Mouse (Mus musculus) MEL (cell line): ENCODE measurements around the gene Chchd4. TPM values are rescaled to one million over a fixed set of nuclear protein-coding genes. Genes with fewer than 3 reads are reported as not detected.

Experiments used
- DNase-seq: peaks from one replicate; pipeline ENCODE4 v3.0.0; 2011; ENCODE audit warnings: low read depth, low spot score
- H3K27ac ChIP-seq: 2 replicates; pipeline ENCODE4 v1.5.1; 2012; ENCODE audit warnings: low read depth, mild to moderate bottlenecking, control low read depth, low read length, moderate library complexity; ENCODE audit not compliant: control insufficient read depth
- H3K27me3 ChIP-seq, 2 experiments: fragments of 150-350 bp in 1 of 2; sonication (generic) in 1 of 2; 2 replicates each; pipeline ENCODE4 v1.6.1; 2012; ENCODE audit warnings: low read length in 2 of 2, mild to moderate bottlenecking in 2 of 2, improper control_type of control experiment in 1 of 2, moderate library complexity in 1 of 2; ENCODE audit not compliant: insufficient read depth in 2 of 2, control insufficient read depth in 1 of 2
- H3K36me3 ChIP-seq, 2 experiments: 2 replicates each; pipeline ENCODE4 v1.6.1; 2012 to 2014; ENCODE audit warnings: low read length in 2 of 2, improper control_type of control experiment in 1 of 2, inconsistent platforms in 1 of 2, mild to moderate bottlenecking in 1 of 2; ENCODE audit not compliant: insufficient read depth in 2 of 2, control insufficient read depth in 1 of 2
- H3K4me1 ChIP-seq, 2 experiments: fragments of 150-350 bp in 1 of 2; sonication (generic) in 1 of 2; 2 replicates each; pipeline ENCODE4 v1.6.1; 2012; ENCODE audit warnings: low read length in 2 of 2, improper control_type of control experiment in 1 of 2, mild to moderate bottlenecking in 1 of 2; ENCODE audit not compliant: insufficient read depth in 2 of 2, control insufficient read depth in 1 of 2
- H3K4me3 ChIP-seq, 2 experiments: fragments of 150-350 bp in 1 of 2; sonication (generic) in 1 of 2; 2 replicates each; pipeline ENCODE4 v1.5.1; 2012; ENCODE audit warnings: low read depth in 2 of 2, low read length in 2 of 2, mild to moderate bottlenecking in 2 of 2, moderate library complexity in 2 of 2, control low read depth in 1 of 2, improper control_type of control experiment in 1 of 2; ENCODE audit not compliant: control insufficient read depth in 1 of 2, insufficient read depth in 1 of 2
- H3K79me2 ChIP-seq: 2 replicates; pipeline ENCODE4 v1.6.1; 2012; ENCODE audit warnings: mild to moderate bottlenecking, low read length, moderate library complexity; ENCODE audit not compliant: control insufficient read depth, poor library complexity, insufficient read depth
- H3K9ac ChIP-seq: 2 replicates; pipeline ENCODE4 v1.6.1; 2012; ENCODE audit warnings: low read depth, mild to moderate bottlenecking, control low read depth, low read length, moderate library complexity; ENCODE audit not compliant: control insufficient read depth, poor library complexity, severe bottlenecking
- H3K9me3 ChIP-seq: fragments of 150-350 bp; sonication (generic); replicated peaks from 2 replicates; pipeline ENCODE4 v1.6.1; 2012; ENCODE audit warnings: mild to moderate bottlenecking, low read length, improper control_type of control experiment, moderate library complexity; ENCODE audit not compliant: insufficient read depth
- BHLHE40 ChIP-seq: IDR thresholded peaks from 2 replicates; pipeline ENCODE4 v1.6.1; 2012; ENCODE audit warnings: low read depth, mild to moderate bottlenecking, inconsistent platforms, low read length, improper control_type of control experiment, borderline replicate concordance
- CHD1 ChIP-seq: IDR thresholded peaks from 2 replicates; pipeline ENCODE4 v1.6.1; 2012; ENCODE audit warnings: low read depth, mild to moderate bottlenecking, inconsistent platforms, low read length, improper control_type of control experiment
- CHD2 ChIP-seq: IDR thresholded peaks from 2 replicates; pipeline ENCODE4 v1.6.1; 2011; ENCODE audit warnings: low read length, improper control_type of control experiment
- ELF1 ChIP-seq: IDR thresholded peaks from 2 replicates; pipeline ENCODE4 v1.6.1; 2014; ENCODE audit warnings: low read depth, mild to moderate bottlenecking, inconsistent platforms, low read length, improper control_type of control experiment, moderate library complexity
- EP300 ChIP-seq, 2 experiments: IDR thresholded peaks; 2 replicates each; pipeline ENCODE4 v1.6.1; 2011; ENCODE audit warnings: improper control_type of control experiment in 2 of 2, low read length in 2 of 2, low read depth in 1 of 2, mild to moderate bottlenecking in 1 of 2
- ETS1 ChIP-seq: IDR thresholded peaks from 2 replicates; pipeline ENCODE4 v1.6.1; 2012; ENCODE audit warnings: low read depth, mild to moderate bottlenecking, inconsistent platforms, low read length, improper control_type of control experiment, moderate library complexity
- GATA1 ChIP-seq: IDR thresholded peaks from 2 replicates; pipeline ENCODE4 v1.6.1; 2011; ENCODE audit warnings: low read depth, low read length, improper control_type of control experiment
- HCFC1 ChIP-seq: IDR thresholded peaks from 2 replicates; pipeline ENCODE4 v1.6.1; 2012; ENCODE audit warnings: low read depth, mild to moderate bottlenecking, inconsistent platforms, low read length, improper control_type of control experiment, moderate library complexity
- JUND ChIP-seq: IDR thresholded peaks from 2 replicates; pipeline ENCODE4 v1.6.1; 2011; ENCODE audit warnings: low read depth, mild to moderate bottlenecking, improper control_type of control experiment, low read length
- KAT2A ChIP-seq: conservative IDR thresholded peaks from 2 replicates; pipeline ENCODE4 v1.6.1; 2012; ENCODE audit warnings: low read depth, low read length, improper control_type of control experiment, inconsistent platforms
- MAX ChIP-seq: IDR thresholded peaks from 2 replicates; pipeline ENCODE4 v1.6.1; 2011; ENCODE audit warnings: low read length, improper control_type of control experiment
- MAZ ChIP-seq: IDR thresholded peaks from 2 replicates; pipeline ENCODE4 v1.6.1; 2012; ENCODE audit warnings: low read depth, mild to moderate bottlenecking, inconsistent platforms, low read length, improper control_type of control experiment
- MXI1 ChIP-seq: IDR thresholded peaks from 2 replicates; pipeline ENCODE4 v1.6.1; 2011; ENCODE audit warnings: mild to moderate bottlenecking, low read depth, low read length, improper control_type of control experiment
- MYB ChIP-seq: IDR thresholded peaks from 2 replicates; pipeline ENCODE4 v1.6.1; 2011; ENCODE audit warnings: mild to moderate bottlenecking, low read depth, low read length, improper control_type of control experiment
- MYC ChIP-seq: IDR thresholded peaks from 2 replicates; pipeline ENCODE4 v1.6.1; 2011; ENCODE audit warnings: low read depth, mild to moderate bottlenecking, low read length, improper control_type of control experiment, moderate library complexity
- NELFE ChIP-seq: IDR thresholded peaks from 2 replicates; pipeline ENCODE4 v1.6.1; 2011; ENCODE audit warnings: low read depth, low read length, improper control_type of control experiment
- NRF1 ChIP-seq: IDR thresholded peaks from 2 replicates; pipeline ENCODE4 v1.6.1; 2014; ENCODE audit warnings: low read depth, mild to moderate bottlenecking, inconsistent platforms, low read length, improper control_type of control experiment, moderate library complexity; ENCODE audit not compliant: poor library complexity, insufficient read depth, severe bottlenecking
- POLR2A ChIP-seq, 2 experiments: IDR thresholded peaks; 2 replicates each; pipeline ENCODE4 v1.6.1; 2011 to 2012; ENCODE audit warnings: low read length in 2 of 2, mild to moderate bottlenecking in 2 of 2, control low read depth in 1 of 2, improper control_type of control experiment in 1 of 2, low read depth in 1 of 2, moderate library complexity in 1 of 2; ENCODE audit not compliant: control insufficient read depth in 1 of 2, insufficient read depth in 1 of 2, poor library complexity in 1 of 2
- POLR2AphosphoS2 ChIP-seq: IDR thresholded peaks from 2 replicates; pipeline ENCODE4 v1.6.1; 2011; ENCODE audit warnings: low read length, improper control_type of control experiment
- POLR2AphosphoS5 ChIP-seq: IDR thresholded peaks from 2 replicates; pipeline ENCODE4 v1.6.1; 2012; ENCODE audit warnings: low read depth, borderline replicate concordance, mild to moderate bottlenecking, inconsistent platforms, low read length, moderate library complexity, mixed read lengths
- RAD21 ChIP-seq: IDR thresholded peaks from 2 replicates; pipeline ENCODE4 v1.6.1; 2011; ENCODE audit warnings: mild to moderate bottlenecking, low read depth, low read length, improper control_type of control experiment
- RCOR1 ChIP-seq: IDR thresholded peaks from 2 replicates; pipeline ENCODE4 v1.6.1; 2012; ENCODE audit warnings: low read depth, mild to moderate bottlenecking, inconsistent platforms, low read length, improper control_type of control experiment
- TAL1 ChIP-seq: IDR thresholded peaks from 2 replicates; pipeline ENCODE4 v1.6.1; 2012; ENCODE audit warnings: mild to moderate bottlenecking, inconsistent platforms, low read length, moderate library complexity, mixed read lengths
- TCF12 ChIP-seq: IDR thresholded peaks from 2 replicates; pipeline ENCODE4 v1.6.1; 2014; ENCODE audit warnings: low read depth, mild to moderate bottlenecking, inconsistent platforms, low read length, improper control_type of control experiment, moderate library complexity
- UBTF ChIP-seq: IDR thresholded peaks from 2 replicates; pipeline ENCODE4 v1.6.1; 2012; ENCODE audit warnings: low read depth, mild to moderate bottlenecking, inconsistent platforms, low read length, improper control_type of control experiment, moderate library complexity, borderline replicate concordance; ENCODE audit not compliant: insufficient read depth
- USF2 ChIP-seq, 2 experiments: IDR thresholded peaks; 2 replicates each; pipeline ENCODE4 v1.6.1; 2011 to 2012; ENCODE audit warnings: improper control_type of control experiment in 2 of 2, low read length in 2 of 2, borderline replicate concordance in 1 of 2, inconsistent platforms in 1 of 2, low read depth in 1 of 2, mild to moderate bottlenecking in 1 of 2; ENCODE audit not compliant: insufficient read depth in 1 of 2
- polyA plus RNA-seq, 2 experiments: library from polyadenylated mRNA; stranded (reverse) in 1 of 2; unstranded in 1 of 2; fragments of >175 nt in 1 of 2; fragments of >200 nt in 1 of 2; gene quantifications; 2 replicates each; pipeline versions ENCODE4 v1.2.1 to v1.2.4; 2012; ENCODE audit warnings: low replicate concordance in 2 of 2, low read depth in 1 of 2; ENCODE audit not compliant: insufficient read length in 2 of 2, insufficient read depth in 1 of 2, missing spikeins in 1 of 2
- total RNA-seq: library from RNA; depleted of rRNA; stranded (reverse); fragments of 300-350 nt; gene quantifications from 2 replicates; pipeline ENCODE4 v1.2.3, GENCODE M21; 2012

Gene Chchd4
- total and polyA plus RNA-seq, 3 experiments = 38.5 to 54.8 TPM; not detected in 1

GRCm38 (mm10) chr6:91518454-91519020 is 45.2 kb upstream of the Chchd4 start:
- TF ChIP-seq BHLHE40 = no peak
- TF ChIP-seq GATA1 = no peak
- TF ChIP-seq JUND = no peak
- TF ChIP-seq KAT2A = no peak
- no peak for TF ChIP-seq MYB
- no peak for TF ChIP-seq TAL1
- no peak for TF ChIP-seq MAZ
- no peak for TF ChIP-seq CHD2
- no peak for TF ChIP-seq USF2 (IDR thresholded peaks at IDR 0.05; ENCODE audit: borderline replicate concordance in 1 of 2, insufficient read depth in 1 of 2, low read depth in 1 of 2, low read length in 2 of 2)
- no peak for TF ChIP-seq ELF1
- no peak for TF ChIP-seq RAD21
- TF ChIP-seq NRF1 = no peak
- TF ChIP-seq POLR2A (IDR thresholded peaks at IDR 0.05; ENCODE audit: control insufficient read depth in 1 of 2, insufficient read depth in 1 of 2, low read depth in 1 of 2, low read length in 2 of 2, poor library complexity in 1 of 2) = no peak
- TF ChIP-seq EP300 (IDR thresholded peaks at IDR 0.05; ENCODE audit: low read depth in 1 of 2, low read length in 2 of 2) = no peak
- no peak for TF ChIP-seq POLR2AphosphoS5
- TF ChIP-seq TCF12 = no peak
- no peak for TF ChIP-seq RCOR1
- TF ChIP-seq, all 39 proteins: peak for 0
- Histone ChIP-seq H3K79me2 (peaks cover 15% of the 10 kb centered on the region), H3K9ac (no peak overlapping the region), H3K27ac (no peak overlapping the region), H3K4me1 (peaks cover 2 to 10% of the 10 kb centered on the region in 2 experiments; a peak in 3 of 4 replicates), H3K4me3 (no peak overlapping the region), H3K9me3 (no peaks in the 10 kb centered on the region), H3K36me3 (peaks cover 14 to 24% of the 10 kb centered on the region in 2 experiments), H3K27me3 (no peaks in the 10 kb centered on the region)
- peak; percentile 36 for DNase-seq

- no peaks in the 10 kb centered on the region for H3K9me3 ChIP-seq
- DNase-seq = peak; percentile 96
- no peaks in the 10 kb centered on the region for H3K27me3 ChIP-seq
- peaks cover 15% of the 10 kb centered on the region for H3K79me2 ChIP-seq
- peak within 1 kb of the TSS; percentile 78 for H3K27ac ChIP-seq
- H3K36me3 ChIP-seq = peaks cover 13 to 24% of the 10 kb centered on the region in 2 experiments; a peak in 3 of 4 replicates
- peaks cover 2 to 10% of the 10 kb centered on the region in 2 experiments; a peak in 3 of 4 replicates for H3K4me1 ChIP-seq
- H3K9ac ChIP-seq = peak within 1 kb of the TSS; percentile 95
- H3K4me3 ChIP-seq = peak within 1 kb of the TSS; percentile 80 to 93
- no peak for TF ChIP-seq EP300 (IDR thresholded peaks at IDR 0.05; ENCODE audit: low read depth in 1 of 2, low read length in 2 of 2)
- no peak for TF ChIP-seq GATA1
- 0 out of 2 replicates have a peak, but pooled peaks have one; percentile 32 for TF ChIP-seq ETS1
- peak; percentile 68; the same call in 1 of the 2 replicates for TF ChIP-seq MYC
- TF ChIP-seq MAX = no peak; the same call in 1 of the 2 replicates
- TF ChIP-seq RCOR1 = no peak
- TF ChIP-seq POLR2A (IDR thresholded peaks at IDR 0.05; ENCODE audit: control insufficient read depth in 1 of 2, insufficient read depth in 1 of 2, low read depth in 1 of 2, low read length in 2 of 2, poor library complexity in 1 of 2) = peak; percentile 29 to 93; a peak in 3 of 4 replicates
- no peak for TF ChIP-seq POLR2AphosphoS5
- TF ChIP-seq MXI1 = peak; percentile 64
- TF ChIP-seq MAZ = peak; percentile 60; the same call in 1 of the 2 replicates
- TF ChIP-seq UBTF = no peak
- peak; percentile 92 for TF ChIP-seq HCFC1
- peak; percentile 84 for TF ChIP-seq NELFE
- TF ChIP-seq CHD1 = 0 out of 2 replicates have a peak, but pooled peaks have one; percentile 30
- no peak for TF ChIP-seq JUND
- TF ChIP-seq POLR2AphosphoS2 = peak; percentile 75
- peak; percentile 79 for TF ChIP-seq TCF12
- peak; percentile 47; the same call in 1 of the 2 replicates for TF ChIP-seq NRF1
- TF ChIP-seq TAL1 = no peak
These were observed 42.5 kb upstream of the Chchd4 start, which contains the start of the genes Xpc and Lsm3 for GRCm38 (mm10) chr6:91515545-91516449. Gene Xpc (minus strand): TSS chr6:91515888. Gene Lsm3 (plus strand): TSS chr6:91515928.
